Mouse (Mus musculus) olfactory bulb, adult 2 months (tissue): ENCODE measurements around the gene Cyth3.

ENCODE experiments used
- CTCF ChIP-seq: fragments of 200-500 bp; IDR thresholded peaks from 2 replicates; pipeline ENCODE4 v1.5.1; 2012; ENCODE audit warnings: low read depth, mild to moderate bottlenecking, low read length, moderate library complexity; ENCODE audit not compliant: insufficient read depth
- POLR2A ChIP-seq: fragments of 200-500 bp; IDR thresholded peaks from 2 replicates; pipeline ENCODE4 v1.6.1; 2012; ENCODE audit warnings: mild to moderate bottlenecking, low read depth, low read length, moderate library complexity; ENCODE audit not compliant: insufficient read depth

GRCm38 (mm10) chr5:143614519-143614918 is 7.7 kb upstream of the Cyth3 start:
- TF ChIP-seq CTCF (no peak), POLR2A (no peak)
